Mouse (Mus musculus): ENCODE measurements around the gene Afmid.

The Afmid gene

GRCm38 (mm10) chr11:117824060-117824969 is 1.4 kb upstream of the Afmid start:
- 8% methylated on average over 23 of the region's 23 CpGs for WGBS

GRCm38 (mm10) chr11:117826164-117826563 is 440 bp downstream of the Afmid start:
- WGBS: 23% methylated on average over 5 of the region's 5 CpGs

- WGBS: 67% methylated on average over 8 of the region's 8 CpGs
Measured at GRCm38 (mm10) chr11:117826916-117827315, 1.2 kb downstream of the Afmid start.

- WGBS: 77% methylated on average over 3 of the region's 3 CpGs
Measured at GRCm38 (mm10) chr11:117827386-117827785, 1.7 kb downstream of the Afmid start.

GRCm38 (mm10) chr11:117828149-117828887 is 2.6 kb downstream of the Afmid start:
- WGBS: 65% methylated on average over 18 of the region's 18 CpGs

GRCm38 (mm10) chr11:117828888-117829604 is 3.3 kb downstream of the Afmid start:
- WGBS: 66% methylated on average over 9 of the region's 9 CpGs

GRCm38 (mm10) chr11:117829671-117830215 is 4.0 kb downstream of the Afmid start:
- 71% methylated on average over 2 of the region's 2 CpGs for WGBS

- 64% methylated on average over 9 of the region's 9 CpGs for WGBS
Measured at GRCm38 (mm10) chr11:117830401-117830800, 4.7 kb downstream of the Afmid start.

GRCm38 (mm10) chr11:117832086-117832969 is 6.6 kb downstream of the Afmid start:
- WGBS: 23% methylated on average over 28 of the region's 28 CpGs

GRCm38 (mm10) chr11:117833509-117833908 is 7.8 kb downstream of the Afmid start:
- WGBS: 97% methylated on average over 5 of the region's 6 CpGs

GRCm38 (mm10) chr11:117834086-117834485 is 8.4 kb downstream of the Afmid start:
- WGBS: 88% methylated on average over 8 of the region's 8 CpGs

GRCm38 (mm10) chr11:117836306-117836705 is 10.6 kb downstream of the Afmid start:
- WGBS: 19% methylated on average over 13 of the region's 13 CpGs

GRCm38 (mm10) chr11:117838572-117838971 is 12.8 kb downstream of the Afmid start:
- 84% methylated on average over 2 of the region's 2 CpGs for WGBS

GRCm38 (mm10) chr11:117839021-117839420 is 13.3 kb downstream of the Afmid start:
- WGBS: 85% methylated on average over 1 of the region's 1 CpGs

GRCm38 (mm10) chr11:117840910-117841309 is 15.2 kb downstream of the Afmid start:
- WGBS: 80% methylated on average over 1 of the region's 1 CpGs

- 80% methylated on average over 2 of the region's 2 CpGs for WGBS
Measured at GRCm38 (mm10) chr11:117843434-117843833, 17.7 kb downstream of the Afmid start.

GRCm38 (mm10) chr11:117844997-117845396 is 19.3 kb downstream of the Afmid start:
- whole genome bisulfite sequencing: 90% methylated on average over 2 of the region's 2 CpGs

GRCm38 (mm10) chr11:117845651-117846050 is 19.9 kb downstream of the Afmid start:
- 82% methylated on average over 2 of the region's 2 CpGs for WGBS

GRCm38 (mm10) chr11:117846640-117847039 is 20.9 kb downstream of the Afmid start:
- 57% methylated on average over 5 of the region's 5 CpGs for WGBS

GRCm38 (mm10) chr11:117847593-117848215 is 22.0 kb downstream of the Afmid start:
- WGBS: 69% methylated on average over 7 of the region's 7 CpGs

Data from cerebral cortex, adult 2 months (tissue).